Mouse (Mus musculus) limb, embryonic 14.5 days (tissue): ENCODE results near the gene Ccdc6. TPM values are rescaled to one million over a fixed set of nuclear protein-coding genes. Genes with fewer than 3 reads are reported as not detected.
A peak's percentile ranks its signal among the peaks of the same experiment; 100 is the strongest.

Source experiments
- ATAC-seq: fragments of 200-750 bp; cut with Nextera tagmentation; 2 replicates; pipeline ENCODE4 v1.8.0; 2017; ENCODE audit warnings: low read depth, moderate number of reproducible peaks, moderate TSS enrichment; ENCODE audit not compliant: low FRiP score
- DNase-seq: peaks from one replicate; pipeline ENCODE4 v3.0.0-alpha.2; 2015; ENCODE audit warnings: low spot score
- H3K27ac ChIP-seq: fragments of 300-500 bp; sonication (generic); replicated peaks from 2 replicates; pipeline ENCODE4 v1.5.1; 2014; ENCODE audit warnings: low read depth, mild to moderate bottlenecking, low read length, moderate library complexity, mixed read lengths
- H3K27me3 ChIP-seq: fragments of 300-500 bp; sonication (generic); 2 replicates; pipeline ENCODE4 v1.6.1; 2014; ENCODE audit warnings: low read length, mixed read lengths; ENCODE audit not compliant: control insufficient read depth, insufficient read depth
- H3K36me3 ChIP-seq: fragments of 300-500 bp; sonication (generic); 2 replicates; pipeline ENCODE4 v1.6.1; 2014; ENCODE audit warnings: mild to moderate bottlenecking, low read length, moderate library complexity, mixed read lengths; ENCODE audit not compliant: control insufficient read depth, insufficient read depth
- H3K4me1 ChIP-seq: fragments of 300-500 bp; sonication (generic); 2 replicates; pipeline ENCODE4 v1.6.1; 2014; ENCODE audit warnings: antibody characterized with exemption, low read length, mixed read lengths; ENCODE audit not compliant: control insufficient read depth, insufficient read depth
- H3K4me2 ChIP-seq: fragments of 300-500 bp; sonication (generic); replicated peaks from 2 replicates; pipeline ENCODE4 v1.6.1; 2014; ENCODE audit warnings: low read depth, mild to moderate bottlenecking, low read length, moderate library complexity; ENCODE audit not compliant: severe bottlenecking
- H3K4me3 ChIP-seq: fragments of 300-500 bp; sonication (generic); replicated peaks from 2 replicates; pipeline ENCODE4 v1.5.1; 2014; ENCODE audit warnings: low read length
- H3K9ac ChIP-seq: fragments of 300-500 bp; sonication (generic); 2 replicates; pipeline ENCODE4 v1.6.1; 2014; ENCODE audit warnings: mild to moderate bottlenecking, low read depth, low read length, moderate library complexity; ENCODE audit not compliant: severe bottlenecking
- H3K9me3 ChIP-seq: fragments of 300-500 bp; sonication (generic); 2 replicates; pipeline ENCODE4 v1.6.1; 2016; ENCODE audit warnings: low read length; ENCODE audit not compliant: control insufficient read depth
- POLR2A ChIP-seq: fragments of 200-500 bp; IDR thresholded peaks from 2 replicates; pipeline ENCODE4 v1.8.0; 2012; ENCODE audit warnings: inconsistent platforms, mild to moderate bottlenecking, moderate library complexity, borderline replicate concordance; ENCODE audit not compliant: insufficient read depth, insufficient read length; ENCODE audit errors: extremely low read depth
- WGBS: fragments of 180-500 bp; shearing (Covaris S2); extraction: QIAGEN DNeasy Blood & Tissue Kit; methylation state at CpG from one replicate; pipeline ENCODE4 v1.1.7; 2014; 5-methylcytosine and 5-hydroxymethylcytosine counted together
- polyA plus RNA-seq, 2 experiments: library from polyadenylated mRNA; depleted of rRNA in 1 of 2; stranded (reverse) in 1 of 2; unstranded in 1 of 2; fragments of >200 nt; fragmentation: Nextera tagmentation in 1 of 2; extraction: Ambion mirVana in 1 of 2; gene quantifications; 2 replicates each; pipeline versions ENCODE4 v1.2.1 to v1.2.3; 2012 to 2014

Ccdc6 gene
- polyA plus RNA-seq, 2 experiments: 23.1 to 29.6 TPM

GRCm38 (mm10) chr10:70085256-70085961, 11.5 kb upstream of the Ccdc6 start:
- no peak for TF ChIP-seq POLR2A
- Histone ChIP-seq H3K36me3 (no peaks in the 10 kb centered on the region), H3K4me1 (peaks cover 15% of the 10 kb centered on the region), H3K27ac (no peak overlapping the region), H3K9ac (no peak overlapping the region), H3K27me3 (no peaks in the 10 kb centered on the region), H3K4me3 (no peak overlapping the region), H3K9me3 (no peaks in the 10 kb centered on the region; the same call in 1 of the 2 replicates), H3K4me2 (no peak overlapping the region)
- ATAC-seq (no peak), DNase-seq (no peak)
- 77% methylated on average over 12 of the region's 12 CpGs for WGBS

- H3K9me3 ChIP-seq: no peaks in the 10 kb centered on the region; the same call in 1 of the 2 replicates
- TF ChIP-seq POLR2A: no peak
- H3K9ac ChIP-seq: no peak overlapping the region
- no peaks in the 10 kb centered on the region for H3K36me3 ChIP-seq
- WGBS: 93% methylated on average over 5 of the region's 5 CpGs
- H3K4me1 ChIP-seq: peaks cover 3% of the 10 kb centered on the region; the same call in 1 of the 2 replicates
- no peak overlapping the region for H3K4me2 ChIP-seq
- H3K27me3 ChIP-seq: no peaks in the 10 kb centered on the region
- no peak overlapping the region for H3K27ac ChIP-seq
- H3K4me3 ChIP-seq: no peak overlapping the region
- DNase-seq (no peak), ATAC-seq (no peak)
Observed at GRCm38 (mm10) chr10:70088788-70089187, 8.1 kb upstream of the Ccdc6 start.

GRCm38 (mm10) chr10:70091876-70092462, 5.0 kb upstream of the Ccdc6 start:
- no peak overlapping the region for H3K4me3 ChIP-seq

GRCm38 (mm10) chr10:70093782-70094181, 3.1 kb upstream of the Ccdc6 start:
- H3K9me3 ChIP-seq: no peaks in the 10 kb centered on the region; the same call in 1 of the 2 replicates
- 44% methylated on average over 1 of the region's 1 CpGs for WGBS
- H3K4me1 ChIP-seq: peaks cover 16% of the 10 kb centered on the region
- no peaks in the 10 kb centered on the region for H3K36me3 ChIP-seq
- no peak for ATAC-seq
- no peaks in the 10 kb centered on the region for H3K27me3 ChIP-seq
- no peak overlapping the region for H3K9ac ChIP-seq
- no peak for TF ChIP-seq POLR2A
- no peak overlapping the region for H3K27ac ChIP-seq
- no peak overlapping the region for H3K4me3 ChIP-seq
- H3K4me2 ChIP-seq: no peak overlapping the region
- DNase-seq: no peak

More at GRCm38 (mm10) chr10:70091876-70092462, 5.0 kb upstream of the Ccdc6 start:
- no peak overlapping the region for H3K27ac ChIP-seq
- H3K9ac ChIP-seq: no peak overlapping the region
- no peak overlapping the region for H3K4me2 ChIP-seq
- ATAC-seq (no peak), DNase-seq (no peak)
- TF ChIP-seq POLR2A: no peak
- WGBS: 78% methylated on average over 4 of the region's 4 CpGs
- no peaks in the 10 kb centered on the region for H3K27me3 ChIP-seq
- no peaks in the 10 kb centered on the region; the same call in 1 of the 2 replicates for H3K9me3 ChIP-seq
- H3K4me1 ChIP-seq: peaks cover 10% of the 10 kb centered on the region; the same call in 1 of the 2 replicates
- no peaks in the 10 kb centered on the region for H3K36me3 ChIP-seq

DNA sequence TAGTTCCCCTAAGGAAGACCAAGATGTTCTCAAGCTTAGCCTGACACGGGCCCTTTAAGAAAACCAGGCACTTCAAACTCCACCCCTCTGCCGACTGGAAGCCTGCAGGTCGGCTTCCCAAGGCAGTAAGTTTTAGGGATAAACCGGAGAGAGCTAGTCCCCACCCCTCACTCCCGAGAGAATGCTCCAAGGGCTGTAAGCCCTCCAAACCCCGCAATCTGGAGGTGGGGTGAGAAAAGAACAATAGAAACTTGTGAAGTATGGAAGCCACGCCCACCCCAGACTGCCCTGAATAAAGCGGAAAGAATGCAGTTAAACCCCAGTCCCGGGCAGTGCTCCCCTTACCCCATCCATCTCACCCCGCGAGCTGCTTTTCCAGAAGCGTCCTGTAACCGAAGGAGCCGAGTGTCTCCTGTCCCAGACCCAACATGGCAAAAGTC, 1.9 kb upstream of the Ccdc6 start:
- Histone ChIP-seq H3K4me3 (peak overlapping the region; percentile 97), H3K4me1 (peaks cover 25% of the 10 kb centered on the region), H3K9me3 (no peaks in the 10 kb centered on the region), H3K27ac (peak overlapping the region; percentile 72), H3K36me3 (no peaks in the 10 kb centered on the region), H3K4me2 (peak overlapping the region; percentile 78), H3K27me3 (no peaks in the 10 kb centered on the region), H3K9ac (peak overlapping the region; percentile 12)
- TF ChIP-seq POLR2A: peak; percentile 48; the same call in 1 of the 2 replicates
- 0% methylated on average over 14 of the region's 14 CpGs for WGBS
- ATAC-seq (peak; percentile 78), DNase-seq (peak; percentile 91)
